Mouse (Mus musculus): ENCODE measurements around the gene Mfn2.

Mfn2 gene

GRCm38 (mm10) chr4:147906230-147906629 is 1.7 kb upstream of the Mfn2 start:
- DNase-seq, result no peak

GRCm38 (mm10) chr4:147905090-147905659 is 671 bp upstream of the Mfn2 start:
- DNase-seq, result no peak

- DNase-seq, result no peak
Observed at GRCm38 (mm10) chr4:147903601-147904000, 903 bp downstream of the Mfn2 start.

GRCm38 (mm10) chr4:147902906-147903500 is 1.5 kb downstream of the Mfn2 start:
- DNase-seq, result no peak

GRCm38 (mm10) chr4:147900452-147900851 is 4.1 kb downstream of the Mfn2 start:
- DNase-seq, result no peak

- DNase-seq, result no peak
Observed at GRCm38 (mm10) chr4:147897348-147897747, 7.2 kb downstream of the Mfn2 start.

GRCm38 (mm10) chr4:147896411-147896810 is 8.1 kb downstream of the Mfn2 start:
- no peak for DNase-seq

- DNase-seq, result no peak
Observed at GRCm38 (mm10) chr4:147895815-147896330, 8.6 kb downstream of the Mfn2 start.

- no peak for DNase-seq
Observed at GRCm38 (mm10) chr4:147890341-147890740, 14.2 kb downstream of the Mfn2 start.

GRCm38 (mm10) chr4:147888237-147888636 is 16.3 kb downstream of the Mfn2 start:
- no peak for DNase-seq

- DNase-seq, result no peak
Observed at GRCm38 (mm10) chr4:147887277-147887676, 17.2 kb downstream of the Mfn2 start.

- no peak for DNase-seq
Observed at GRCm38 (mm10) chr4:147886158-147886557, 18.3 kb downstream of the Mfn2 start.

GRCm38 (mm10) chr4:147884138-147884537 is 20.4 kb downstream of the Mfn2 start:
- DNase-seq, result no peak

- no peak for DNase-seq
Observed at GRCm38 (mm10) chr4:147883041-147883440, 21.5 kb downstream of the Mfn2 start.

GRCm38 (mm10) chr4:147881792-147882191 is 22.7 kb downstream of the Mfn2 start:
- DNase-seq, result no peak

GRCm38 (mm10) chr4:147879865-147880264 is 24.6 kb downstream of the Mfn2 start:
- no peak for DNase-seq

- no peak for DNase-seq
Observed at GRCm38 (mm10) chr4:147879456-147879855, 25.0 kb downstream of the Mfn2 start.

GRCm38 (mm10) chr4:147878537-147878936 is 26.0 kb downstream of the Mfn2 start:
- no peak for DNase-seq

- no peak for DNase-seq
Observed at GRCm38 (mm10) chr4:147875852-147876575, 28.5 kb downstream of the Mfn2 start.

GRCm38 (mm10) chr4:147869238-147869637 is 35.3 kb downstream of the Mfn2 start:
- DNase-seq, result no peak

- DNase-seq, result peak; percentile 89
Observed at GRCm38 (mm10) chr4:147868450-147869031, 36.0 kb downstream of the Mfn2 start, which contains the start of the genes Miip and Fv1. Gene Miip (minus strand): TSS chr4:147868816. Gene Fv1 (plus strand): TSS chr4:147868979.

GRCm38 (mm10) chr4:147867563-147868449 is 36.7 kb downstream of the Mfn2 start:
- no peak for DNase-seq

All from thymus, postnatal 4 days (tissue).